Mouse (Mus musculus) frontal cortex, adult (tissue): ENCODE results near the gene Cacnb3.
"Not testable (repeated sequence)": the region's sequence is repeated elsewhere in the genome, so short reads cannot be mapped to it uniquely, and the experiment has no call there.

Source experiments
- ATAC-seq: cut with Nextera tagmentation; 2 replicates; pipeline ENCODE4 v1.9.2; 2017; ENCODE audit warnings: mild to moderate bottlenecking, moderate library complexity, mixed read lengths; ENCODE audit not compliant: low TSS enrichment

Gene Cacnb3

GRCm38 (mm10) chr15:98630540-98630939 lies at the start of gene Cacnb3:
Cacnb3 (plus strand) TSS chr15:98630840.
- ATAC-seq, result no peak

- ATAC-seq, result peak; percentile 59; the same call in 1 of the 2 replicates
These were observed 48.2 kb upstream of the Cacnb3 start for GRCm38 (mm10) chr15:98582410-98582809.

- no peak for ATAC-seq
These were observed 47.6 kb upstream of the Cacnb3 start for GRCm38 (mm10) chr15:98582996-98583395.

GRCm38 (mm10) chr15:98585421-98585820 lies 45.2 kb upstream of the Cacnb3 start:
- no peak for ATAC-seq

GRCm38 (mm10) chr15:98586141-98586540 lies 44.5 kb upstream of the Cacnb3 start:
- ATAC-seq, result not testable (repeated sequence)

- no peak for ATAC-seq
These were observed 42.9 kb upstream of the Cacnb3 start for GRCm38 (mm10) chr15:98587751-98588150.

- ATAC-seq, result no peak
These were observed 40.9 kb upstream of the Cacnb3 start for GRCm38 (mm10) chr15:98589640-98590336.

- no peak for ATAC-seq
These were observed 39.2 kb upstream of the Cacnb3 start for GRCm38 (mm10) chr15:98591396-98591795.

GRCm38 (mm10) chr15:98594193-98594592 lies 36.4 kb upstream of the Cacnb3 start:
- ATAC-seq, result peak; percentile 94

- no peak for ATAC-seq
These were observed 35.6 kb upstream of the Cacnb3 start for GRCm38 (mm10) chr15:98595049-98595448.

GRCm38 (mm10) chr15:98596609-98597008 lies 34.0 kb upstream of the Cacnb3 start:
- no peak for ATAC-seq

- ATAC-seq, result peak; percentile 34; the same call in 1 of the 2 replicates
These were observed 30.5 kb upstream of the Cacnb3 start for GRCm38 (mm10) chr15:98600036-98600709.

GRCm38 (mm10) chr15:98601832-98602190 lies 28.8 kb upstream of the Cacnb3 start:
- no peak for ATAC-seq

- peak; percentile 43; the same call in 1 of the 2 replicates for ATAC-seq
These were observed 28.3 kb upstream of the Cacnb3 start for GRCm38 (mm10) chr15:98602191-98602881.

GRCm38 (mm10) chr15:98602921-98603458 lies 27.6 kb upstream of the Cacnb3 start:
- ATAC-seq, result no peak

GRCm38 (mm10) chr15:98604041-98604575 lies 26.5 kb upstream of the Cacnb3 start:
- no peak for ATAC-seq

- ATAC-seq, result no peak
These were observed 24.5 kb upstream of the Cacnb3 start for GRCm38 (mm10) chr15:98606051-98606536.

- ATAC-seq, result no peak
These were observed 23.9 kb upstream of the Cacnb3 start for GRCm38 (mm10) chr15:98606739-98607138.

GRCm38 (mm10) chr15:98607557-98607956 lies 23.1 kb upstream of the Cacnb3 start:
- no peak for ATAC-seq

GRCm38 (mm10) chr15:98608058-98608783 lies 22.4 kb upstream of the Cacnb3 start:
- ATAC-seq, result no peak

GRCm38 (mm10) chr15:98608784-98609250 lies 21.8 kb upstream of the Cacnb3 start:
- ATAC-seq, result 0 out of 2 replicates have a peak, but pooled peaks have one; percentile 17
